Mouse (Mus musculus): Measurements from ENCODE around the gene Lrmda.

- TF ChIP-seq CTCF (IDR thresholded peaks at IDR 0.05) (no peak), POLR2A (IDR thresholded peaks at IDR 0.05; ENCODE audit: insufficient read depth, low read depth, low read length) (no peak)
These were observed 731.8 kb downstream of the Lrmda start for GRCm38 (mm10) chr14:22751290-22751689.

Measured in heart, adult 2 months (tissue).